Mouse (Mus musculus): Measurements from ENCODE around the gene 2900026A02Rik.
A peak's percentile ranks its signal among the peaks of the same experiment; 100 is the strongest.
"Not testable (repeated sequence)": the region's sequence is repeated elsewhere in the genome, so short reads cannot be mapped to it uniquely, and the experiment has no call there.

The 2900026A02Rik gene

GRCm38 (mm10) chr5:113119861-113120465 lies 101.1 kb downstream of the 2900026A02Rik start:
- no peak for DNase-seq

GRCm38 (mm10) chr5:113119291-113119690 lies 101.7 kb downstream of the 2900026A02Rik start:
- no peak for DNase-seq

GRCm38 (mm10) chr5:113118695-113119094 lies 102.3 kb downstream of the 2900026A02Rik start:
- DNase-seq, result peak; percentile 52 to 61

GRCm38 (mm10) chr5:113117361-113117760 lies 103.7 kb downstream of the 2900026A02Rik start:
- no peak for DNase-seq

- no peak for DNase-seq
Observed at GRCm38 (mm10) chr5:113115896-113116295, 105.1 kb downstream of the 2900026A02Rik start.

- peak in 1 of 2 experiments; percentile 37 for DNase-seq
Observed at GRCm38 (mm10) chr5:113114264-113115225, 106.5 kb downstream of the 2900026A02Rik start.

- DNase-seq, result peak in 1 of 2 experiments; percentile 55
Observed at GRCm38 (mm10) chr5:113113120-113113519, 107.9 kb downstream of the 2900026A02Rik start.

- no peak for DNase-seq
Observed at GRCm38 (mm10) chr5:113111336-113111735, 109.7 kb downstream of the 2900026A02Rik start.

GRCm38 (mm10) chr5:113110929-113111328 lies 110.1 kb downstream of the 2900026A02Rik start:
- no peak for DNase-seq

GRCm38 (mm10) chr5:113109651-113110050 lies 111.4 kb downstream of the 2900026A02Rik start:
- not testable (repeated sequence) for DNase-seq

- DNase-seq, result no peak
Observed at GRCm38 (mm10) chr5:113108165-113108764, 112.8 kb downstream of the 2900026A02Rik start.

- no peak for DNase-seq
Observed at GRCm38 (mm10) chr5:113107709-113108108, 113.3 kb downstream of the 2900026A02Rik start.

- no peak for DNase-seq
Observed at GRCm38 (mm10) chr5:113106594-113106993, 114.4 kb downstream of the 2900026A02Rik start.

GRCm38 (mm10) chr5:113105481-113105880 lies 115.6 kb downstream of the 2900026A02Rik start:
- no peak for DNase-seq

- DNase-seq, result no peak
Observed at GRCm38 (mm10) chr5:113105035-113105434, 116.0 kb downstream of the 2900026A02Rik start.

GRCm38 (mm10) chr5:113102455-113102854 lies 118.6 kb downstream of the 2900026A02Rik start:
- DNase-seq, result no peak

GRCm38 (mm10) chr5:113101457-113101856 lies 119.6 kb downstream of the 2900026A02Rik start:
- DNase-seq, result no peak

- DNase-seq, result no peak
Observed at GRCm38 (mm10) chr5:113100422-113100821, 120.6 kb downstream of the 2900026A02Rik start.

- peak; percentile 95 to 97 for DNase-seq
Observed at GRCm38 (mm10) chr5:113099546-113099945, 121.5 kb downstream of the 2900026A02Rik start.

- no peak for DNase-seq
Observed at GRCm38 (mm10) chr5:113097551-113097950, 123.5 kb downstream of the 2900026A02Rik start.

- no peak for DNase-seq
Observed at GRCm38 (mm10) chr5:113095456-113095855, 125.6 kb downstream of the 2900026A02Rik start.

- DNase-seq, result peak in 1 of 2 experiments; percentile 50
Observed at GRCm38 (mm10) chr5:113092406-113092805, 128.6 kb downstream of the 2900026A02Rik start.

- DNase-seq, result peak; percentile 84 to 87
Observed at GRCm38 (mm10) chr5:113091162-113091561, 129.9 kb downstream of the 2900026A02Rik start.
